Mouse (Mus musculus) liver, embryonic 14.5 days (tissue): ENCODE data around the gene Daglb.

Experiments used
- CTCF ChIP-seq: IDR thresholded peaks from 2 replicates; pipeline ENCODE4 v1.5.1; 2016; ENCODE audit warnings: antibody characterized with exemption, low read depth, control low read depth
- EP300 ChIP-seq: IDR thresholded peaks from 2 replicates; pipeline ENCODE4 v1.6.1; 2016; ENCODE audit warnings: antibody characterized with exemption, low read depth

GRCm38 (mm10) chr5:143475153-143475844, 10.9 kb downstream of the Daglb start:
- TF ChIP-seq EP300 (no peak), CTCF (no peak)
